Mouse (Mus musculus) embryo, embryonic 9.5 days (tissue): Measurements from ENCODE around the gene Gm10322.

Experiments used
- DNase-seq: peaks from one replicate; pipeline ENCODE4 v3.0.0-alpha.2; 2017; ENCODE audit errors: extremely low spot score

The Gm10322 gene

DNA sequence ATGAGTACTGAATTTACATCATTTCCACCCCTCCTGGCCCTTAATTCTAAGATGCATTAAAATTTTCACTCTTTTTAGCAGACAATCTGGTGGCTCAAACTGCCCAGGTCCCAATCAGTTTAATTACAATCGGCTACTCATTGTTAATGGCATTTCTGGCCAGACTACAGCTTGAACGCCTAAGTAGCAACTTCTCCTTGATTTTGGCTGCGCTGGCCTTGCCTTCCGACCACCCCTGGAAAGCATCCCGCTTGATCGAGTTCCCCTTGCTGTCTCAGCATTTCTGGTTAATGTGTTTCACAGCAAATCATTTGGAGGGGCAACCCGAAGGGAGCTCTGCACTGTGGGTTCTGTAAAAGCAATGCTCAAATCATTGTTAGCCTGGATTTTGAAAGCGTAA is 13.8 kb upstream of the Gm10322 start:
- DNase-seq, result no peak

- no peak for DNase-seq
These were observed 13.0 kb upstream of the Gm10322 start for GRCm38 (mm10) chr10:59602891-59603290.

DNA sequence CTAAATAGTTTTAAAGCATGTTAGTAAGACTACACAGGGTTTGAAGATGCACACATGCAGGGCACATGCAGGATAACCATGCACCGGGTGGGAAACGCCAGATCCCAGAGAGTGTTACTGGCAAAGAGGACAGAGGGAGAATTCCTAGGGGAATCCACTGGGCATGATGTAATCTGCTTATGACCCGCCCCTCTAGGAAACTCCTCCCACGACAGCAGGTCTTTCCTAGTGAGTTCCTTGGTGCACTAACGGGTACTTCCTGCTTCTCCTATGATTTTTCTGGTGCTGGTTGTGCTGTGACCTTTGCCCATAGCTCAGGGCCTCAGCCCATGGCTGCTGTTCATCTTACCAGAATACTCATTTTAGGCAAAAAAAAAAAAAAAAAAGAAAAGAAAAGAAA is 12.0 kb upstream of the Gm10322 start:
- no peak for DNase-seq

GRCm38 (mm10) chr10:59604879-59605464 is 10.9 kb upstream of the Gm10322 start:
- no peak for DNase-seq

DNA sequence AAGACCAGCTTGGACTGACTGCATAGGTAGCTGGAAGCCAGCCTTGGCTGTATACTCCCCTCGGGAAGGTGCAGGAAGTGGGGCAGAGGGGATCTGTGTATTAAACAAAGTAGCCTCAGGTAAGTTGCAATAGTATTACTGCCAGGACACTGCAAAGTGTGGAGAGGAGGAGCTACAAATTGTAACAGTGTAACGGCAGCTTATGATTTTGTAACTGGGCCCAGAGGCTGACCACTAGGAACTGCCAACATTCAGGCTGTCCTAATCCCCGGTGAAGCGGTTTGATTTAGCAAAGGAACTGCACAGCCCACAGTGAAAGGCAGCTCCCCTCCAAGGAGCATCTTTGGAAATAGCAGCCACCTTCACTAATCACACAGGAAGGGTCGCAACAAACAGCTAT is 2.6 kb upstream of the Gm10322 start:
- DNase-seq, result no peak

GRCm38 (mm10) chr10:59614141-59614540 is 1.7 kb upstream of the Gm10322 start:
- no peak for DNase-seq

DNA sequence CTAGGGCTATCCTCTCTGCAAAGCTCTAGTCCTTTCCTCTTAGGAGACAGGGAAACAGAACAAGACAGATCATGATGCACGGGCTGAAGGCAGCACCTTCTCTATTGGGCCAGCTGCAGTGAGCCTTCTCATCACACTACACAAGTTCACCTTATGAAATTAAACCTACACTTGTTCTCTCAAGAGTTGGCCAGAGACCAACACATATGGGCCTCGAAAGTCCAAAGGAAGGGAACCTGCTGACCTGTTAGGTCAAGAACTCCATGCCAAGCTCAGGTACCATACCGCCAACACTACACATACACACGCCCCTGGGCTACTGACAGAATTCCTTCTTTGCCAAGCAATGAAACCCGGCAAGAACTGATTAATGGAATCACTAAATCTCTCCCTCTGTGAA is 452 bp upstream of the Gm10322 start:
- no peak for DNase-seq

GRCm38 (mm10) chr10:59616522-59616921 is 659 bp downstream of the Gm10322 start, which contains the start of gene Mcu:
Mcu (minus strand) TSS chr10:59616692.
- DNase-seq, result peak; percentile 95

DNA sequence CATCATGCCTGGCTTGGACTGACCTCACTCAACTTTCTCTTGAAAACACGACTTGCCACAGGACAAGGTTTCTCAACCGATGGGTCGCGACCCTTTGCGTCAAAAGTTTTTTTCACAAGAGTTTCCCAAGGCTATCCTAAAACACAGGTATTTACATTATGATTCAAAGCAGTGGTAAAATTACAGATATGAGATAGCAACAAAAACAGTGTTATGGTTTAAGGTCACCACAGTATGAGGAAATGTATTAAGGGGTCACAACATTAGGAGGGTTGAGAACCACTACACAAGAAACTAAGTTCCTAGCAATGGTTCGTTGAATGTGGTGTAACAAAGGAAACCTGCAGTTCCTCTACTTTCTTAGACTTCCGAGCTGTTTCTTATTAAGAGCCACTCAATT is 1.9 kb downstream of the Gm10322 start:
- DNase-seq, result no peak

- DNase-seq, result no peak
These were observed 5.5 kb downstream of the Gm10322 start for GRCm38 (mm10) chr10:59621355-59621754.

GRCm38 (mm10) chr10:59623496-59623895 is 7.6 kb downstream of the Gm10322 start:
- no peak for DNase-seq

- no peak for DNase-seq
These were observed 13.0 kb downstream of the Gm10322 start for GRCm38 (mm10) chr10:59628641-59629505.

DNA sequence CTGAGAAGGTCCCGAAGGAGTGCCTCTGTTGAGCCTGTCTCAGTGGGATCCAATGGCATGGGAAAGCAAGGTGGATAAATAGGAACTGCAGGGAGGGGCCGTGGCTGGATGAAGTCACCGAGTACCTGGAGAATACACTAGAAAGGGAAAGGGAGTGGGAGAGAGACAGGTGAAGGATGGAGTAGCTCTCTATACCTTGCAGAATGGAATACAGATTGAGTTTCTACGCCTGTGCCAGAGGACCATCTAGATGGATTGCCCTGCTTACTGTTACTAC is 13.6 kb downstream of the Gm10322 start:
- no peak for DNase-seq

DNA sequence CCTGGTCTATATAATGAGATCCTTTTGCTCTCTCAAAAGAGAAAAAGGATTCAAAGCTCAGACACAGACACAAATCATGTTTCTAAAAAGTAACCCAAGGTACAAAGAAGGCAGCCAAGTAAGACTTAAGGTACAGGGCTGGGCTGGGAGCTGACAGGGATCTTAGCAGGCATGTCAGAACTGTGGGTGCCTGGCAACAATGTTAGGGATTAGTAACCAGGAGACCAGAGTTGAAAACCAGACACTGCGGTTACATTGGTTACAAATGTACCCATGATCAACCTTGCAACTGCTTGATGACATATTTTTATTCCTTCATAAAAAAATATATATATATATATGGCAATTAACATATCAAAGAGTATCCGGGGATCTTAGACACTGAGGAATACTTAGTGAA is 20.2 kb downstream of the Gm10322 start:
- DNase-seq, result no peak

DNA sequence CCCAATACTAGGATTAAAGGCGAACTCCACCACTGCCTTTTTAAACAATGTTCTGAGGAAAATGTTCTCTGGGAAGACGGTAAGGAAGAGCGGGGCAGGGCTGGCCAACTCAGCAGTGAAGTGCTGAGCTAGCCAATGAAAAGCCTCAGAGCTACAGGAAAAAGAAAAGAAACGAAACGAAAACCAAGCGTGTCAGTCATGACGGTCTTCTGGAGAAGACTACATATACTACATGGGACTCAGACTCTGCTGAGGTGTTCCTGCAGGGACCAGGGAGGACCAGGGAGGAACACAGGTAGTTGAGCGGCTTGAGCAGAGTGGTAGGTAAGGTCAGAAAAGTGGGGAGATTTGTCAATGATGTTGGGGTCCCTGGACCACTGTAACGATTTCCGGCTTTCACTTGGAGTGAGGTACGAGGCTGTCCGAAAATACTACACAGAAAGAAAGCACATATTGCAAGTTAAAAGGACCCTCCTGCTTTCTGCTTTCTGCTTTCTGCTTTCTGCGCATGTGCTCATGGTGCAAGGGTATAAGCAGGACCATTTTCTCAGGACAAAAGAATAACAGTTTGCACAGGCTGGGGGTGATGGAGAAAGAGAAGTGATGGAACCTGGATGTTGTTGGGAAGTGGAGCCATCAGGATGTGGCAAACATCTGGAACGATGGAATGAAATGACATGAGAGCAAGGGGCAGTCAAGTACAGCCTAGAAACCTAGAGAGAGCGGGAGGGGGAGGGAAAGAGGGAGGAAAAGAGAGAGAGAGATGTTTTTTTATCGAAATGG is 21.1 kb downstream of the Gm10322 start:
- no peak for DNase-seq

DNA sequence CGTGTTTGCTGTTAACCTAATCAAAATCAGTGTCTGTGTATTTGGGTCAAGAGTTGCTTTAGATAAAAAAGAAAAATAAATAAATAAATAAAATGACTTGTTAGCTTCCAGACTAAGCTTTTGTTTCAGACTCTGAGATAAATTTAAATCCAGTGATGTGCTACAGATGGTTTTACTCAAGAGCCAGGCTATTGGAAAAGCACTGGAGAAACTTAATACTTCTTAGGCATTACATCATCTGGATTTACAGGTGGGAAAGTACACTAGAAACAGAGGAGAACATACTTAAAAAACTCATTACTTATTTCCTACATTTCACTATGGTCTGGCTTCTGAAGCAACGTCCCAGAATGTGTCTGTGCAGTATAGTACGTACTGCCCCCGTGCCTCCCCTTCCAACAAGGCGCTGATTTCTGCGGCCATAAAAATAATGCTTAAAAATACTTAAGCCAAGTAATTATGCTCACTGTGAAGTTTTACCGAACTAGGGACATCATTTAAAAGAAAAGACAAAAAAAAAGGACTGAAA is 21.8 kb downstream of the Gm10322 start:
- DNase-seq, result no peak

GRCm38 (mm10) chr10:59638576-59638975 is 22.7 kb downstream of the Gm10322 start:
- DNase-seq, result no peak

- no peak for DNase-seq
These were observed 27.0 kb downstream of the Gm10322 start for GRCm38 (mm10) chr10:59642659-59643377.

DNA sequence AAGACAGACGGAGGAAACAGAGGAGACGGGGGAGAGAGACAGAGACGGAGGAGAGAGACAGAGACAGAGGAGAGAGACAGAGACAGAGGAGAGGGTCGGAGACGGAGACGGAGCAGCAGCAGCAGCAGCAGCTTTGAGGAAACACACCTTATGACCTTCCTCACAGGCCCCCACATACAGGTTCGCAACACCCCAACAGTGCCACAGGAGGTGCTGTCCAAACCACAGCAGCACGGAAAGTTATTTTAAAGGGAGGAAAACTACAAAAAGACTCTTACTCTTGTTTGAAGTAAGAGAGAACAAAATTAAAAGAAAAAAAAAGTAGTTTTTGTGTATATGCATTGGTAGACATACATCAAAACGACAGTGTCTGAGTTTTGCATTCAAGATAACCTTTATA is 27.8 kb downstream of the Gm10322 start:
- no peak for DNase-seq

DNA sequence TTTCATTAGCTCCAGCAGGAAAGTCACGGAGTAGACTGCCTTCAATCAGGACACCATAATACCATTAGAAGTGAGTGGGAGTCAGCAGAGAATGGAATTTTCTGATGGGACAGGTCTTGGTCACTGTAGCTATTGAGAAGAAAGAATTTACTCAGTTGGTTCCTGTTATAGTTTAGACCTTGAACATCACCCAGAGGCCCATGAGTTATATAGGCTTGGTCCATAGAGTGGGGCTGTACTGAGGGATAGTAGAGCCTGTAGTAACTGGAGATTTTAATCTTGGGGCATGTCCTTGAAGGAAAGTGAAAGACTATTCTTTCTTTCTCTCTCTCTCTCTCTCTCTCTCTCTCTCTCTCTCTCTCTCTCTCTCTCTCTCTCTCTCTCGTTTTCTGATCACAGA is 28.8 kb downstream of the Gm10322 start:
- no peak for DNase-seq

GRCm38 (mm10) chr10:59645153-59645552 is 29.3 kb downstream of the Gm10322 start:
- no peak for DNase-seq

DNA sequence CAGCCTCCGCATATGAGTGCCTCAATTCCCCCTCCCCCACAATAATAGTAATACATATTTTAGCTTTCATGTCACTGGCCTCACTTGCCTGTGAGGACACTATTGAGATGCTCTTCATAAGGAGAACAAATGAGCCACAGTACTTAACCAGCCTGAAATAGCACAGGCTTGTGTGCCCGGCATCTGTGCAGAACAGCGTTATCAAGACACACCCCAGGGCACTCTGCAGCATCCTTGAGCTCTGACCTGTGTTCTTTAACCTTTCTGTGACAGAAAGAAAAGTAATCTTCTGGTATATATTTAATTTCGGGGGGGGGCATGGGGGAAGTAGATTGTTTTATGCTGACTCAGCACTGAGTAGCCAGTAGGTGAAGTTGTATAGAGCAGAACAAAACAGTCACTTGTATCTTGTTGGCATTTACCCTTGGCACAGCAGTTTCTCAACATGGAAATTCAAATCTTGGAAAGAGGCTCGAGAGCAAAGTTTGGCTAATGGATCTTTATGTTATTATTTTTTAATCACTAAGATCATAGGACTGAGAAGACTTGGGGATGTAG is 31.0 kb downstream of the Gm10322 start:
- DNase-seq, result no peak
